Mouse (Mus musculus) neural tube, embryonic 14.5 days (tissue): ENCODE measurements at regions not wholly inside any gene's neighbourhood (a gene's known extent, or its start where the extent isn't known, plus 50 kb on each side); places are given as distances from the start of the nearest gene placed in this dataset.

Experiments
- ATAC-seq: fragments of 200-750 bp; cut with Nextera tagmentation; 2 replicates; pipeline ENCODE4 v1.8.0; 2017; ENCODE audit warnings: low read depth, mild to moderate bottlenecking, moderate TSS enrichment, moderate library complexity
- H3K27ac ChIP-seq: fragments of 300-500 bp; sonication (generic); 2 replicates; pipeline ENCODE4 v1.5.1; 2014; ENCODE audit warnings: low read depth, mild to moderate bottlenecking, control low read depth, low read length, moderate library complexity, mixed read lengths
- H3K27me3 ChIP-seq: fragments of 300-500 bp; sonication (generic); 2 replicates; pipeline ENCODE4 v1.6.1; 2014; ENCODE audit warnings: low read length; ENCODE audit not compliant: control insufficient read depth, insufficient read depth
- H3K36me3 ChIP-seq: fragments of 300-500 bp; sonication (generic); 2 replicates; pipeline ENCODE4 v1.6.1; 2014; ENCODE audit warnings: low read length, mixed read lengths; ENCODE audit not compliant: control insufficient read depth, insufficient read depth
- H3K4me1 ChIP-seq: fragments of 300-500 bp; sonication (generic); 2 replicates; pipeline ENCODE4 v1.6.1; 2014; ENCODE audit warnings: low read length; ENCODE audit not compliant: control insufficient read depth, insufficient read depth
- H3K4me2 ChIP-seq: fragments of 300-500 bp; sonication (generic); 2 replicates; pipeline ENCODE4 v1.6.1; 2014; ENCODE audit warnings: mild to moderate bottlenecking, low read depth, low read length, control low read depth
- H3K4me3 ChIP-seq: fragments of 300-500 bp; sonication (generic); 2 replicates; pipeline ENCODE4 v1.5.1; 2014; ENCODE audit warnings: low read depth, low read length, control low read depth, mixed read lengths
- H3K9ac ChIP-seq: fragments of 300-500 bp; sonication (generic); replicated peaks from 2 replicates; pipeline ENCODE4 v1.6.1; 2014; ENCODE audit warnings: low read depth, mild to moderate bottlenecking, control low read depth, low read length, mixed read lengths
- H3K9me3 ChIP-seq: fragments of 300-500 bp; sonication (generic); 2 replicates; pipeline ENCODE4 v1.6.1; 2016; ENCODE audit warnings: low read length; ENCODE audit not compliant: control insufficient read depth
- WGBS: fragments of 180-500 bp; shearing (Covaris S2); extraction: QIAGEN DNeasy Blood & Tissue Kit; methylation state at CpG from one replicate; pipeline ENCODE4 v1.1.7; 2014; 5-methylcytosine and 5-hydroxymethylcytosine counted together

GRCm38 (mm10) chr1:141154572-141154971, 908.6 kb downstream of the Kcnt2 start:
- Histone ChIP-seq H3K9ac (no peak overlapping the region), H3K9me3 (no peaks in the 10 kb centered on the region), H3K27ac (no peak overlapping the region), H3K4me1 (no peaks in the 10 kb centered on the region), H3K36me3 (no peaks in the 10 kb centered on the region), H3K27me3 (no peaks in the 10 kb centered on the region), H3K4me2 (no peak overlapping the region), H3K4me3 (no peak overlapping the region)
- ATAC-seq = no peak
- 64% methylated on average over 4 of the region's 4 CpGs for WGBS

- Histone ChIP-seq H3K9me3 (no peaks in the 10 kb centered on the region; the same call in 1 of the 2 replicates), H3K27ac (no peak overlapping the region), H3K4me2 (no peak overlapping the region), H3K4me1 (no peaks in the 10 kb centered on the region), H3K4me3 (no peak overlapping the region), H3K9ac (no peak overlapping the region), H3K36me3 (no peaks in the 10 kb centered on the region), H3K27me3 (no peaks in the 10 kb centered on the region)
- ATAC-seq = no peak
- 100% methylated on average over 1 of the region's 1 CpGs for WGBS
Measured at GRCm38 (mm10) chr1:141161772-141162171, 915.8 kb downstream of the Kcnt2 start.
